Mouse (Mus musculus) lung, adult 18-20 months (tissue): Measurements from ENCODE around the gene Gm44790.
"Not testable (repeated sequence)": the region's sequence is repeated elsewhere in the genome, so short reads cannot be mapped to it uniquely, and the experiment has no call there.

Source experiments
- DNase-seq, 2 experiments: peaks; one replicate each; pipeline ENCODE4 v3.0.0; 2022; ENCODE audit warnings: mixed read lengths in 2 of 2

The Gm44790 gene

GRCm38 (mm10) chr6:86474646-86475181, 48.3 kb downstream of the Gm44790 start:
- DNase-seq, result peak in 1 of 2 experiments; percentile 52

GRCm38 (mm10) chr6:86475462-86476167, 49.2 kb downstream of the Gm44790 start:
- no peak for DNase-seq

- DNase-seq, result no peak
Observed at GRCm38 (mm10) chr6:86476931-86477330, 50.5 kb downstream of the Gm44790 start.

- no peak for DNase-seq
Observed at GRCm38 (mm10) chr6:86479311-86479710, 52.9 kb downstream of the Gm44790 start.

- DNase-seq, result no peak
Observed at GRCm38 (mm10) chr6:86479816-86480188, 53.3 kb downstream of the Gm44790 start.

- DNase-seq, result peak; percentile 43 to 45
Observed at GRCm38 (mm10) chr6:86480189-86480831, 53.9 kb downstream of the Gm44790 start.

GRCm38 (mm10) chr6:86481871-86482270, 55.4 kb downstream of the Gm44790 start:
- no peak for DNase-seq

GRCm38 (mm10) chr6:86485943-86486640, 59.6 kb downstream of the Gm44790 start:
- DNase-seq, result no peak

GRCm38 (mm10) chr6:86487358-86488148, 61.1 kb downstream of the Gm44790 start:
- DNase-seq, result peak; percentile 87 to 93

GRCm38 (mm10) chr6:86488149-86488485, 61.7 kb downstream of the Gm44790 start:
- no peak for DNase-seq

GRCm38 (mm10) chr6:86489945-86490344, 63.5 kb downstream of the Gm44790 start:
- DNase-seq, result no peak

- not testable (repeated sequence) for DNase-seq
Observed at GRCm38 (mm10) chr6:86490413-86490812, 64.0 kb downstream of the Gm44790 start.

- no peak for DNase-seq
Observed at GRCm38 (mm10) chr6:86493469-86494263, 67.2 kb downstream of the Gm44790 start.

- DNase-seq, result no peak
Observed at GRCm38 (mm10) chr6:86494767-86495166, 68.3 kb downstream of the Gm44790 start.
